Mouse (Mus musculus) urinary bladder, postnatal 25 days (tissue): ENCODE results near the gene Slc25a48.

Experiments
- DNase-seq: peaks from one replicate; pipeline ENCODE4 v3.0.0; 2022; ENCODE audit warnings: low spot score

The Slc25a48 gene

DNA sequence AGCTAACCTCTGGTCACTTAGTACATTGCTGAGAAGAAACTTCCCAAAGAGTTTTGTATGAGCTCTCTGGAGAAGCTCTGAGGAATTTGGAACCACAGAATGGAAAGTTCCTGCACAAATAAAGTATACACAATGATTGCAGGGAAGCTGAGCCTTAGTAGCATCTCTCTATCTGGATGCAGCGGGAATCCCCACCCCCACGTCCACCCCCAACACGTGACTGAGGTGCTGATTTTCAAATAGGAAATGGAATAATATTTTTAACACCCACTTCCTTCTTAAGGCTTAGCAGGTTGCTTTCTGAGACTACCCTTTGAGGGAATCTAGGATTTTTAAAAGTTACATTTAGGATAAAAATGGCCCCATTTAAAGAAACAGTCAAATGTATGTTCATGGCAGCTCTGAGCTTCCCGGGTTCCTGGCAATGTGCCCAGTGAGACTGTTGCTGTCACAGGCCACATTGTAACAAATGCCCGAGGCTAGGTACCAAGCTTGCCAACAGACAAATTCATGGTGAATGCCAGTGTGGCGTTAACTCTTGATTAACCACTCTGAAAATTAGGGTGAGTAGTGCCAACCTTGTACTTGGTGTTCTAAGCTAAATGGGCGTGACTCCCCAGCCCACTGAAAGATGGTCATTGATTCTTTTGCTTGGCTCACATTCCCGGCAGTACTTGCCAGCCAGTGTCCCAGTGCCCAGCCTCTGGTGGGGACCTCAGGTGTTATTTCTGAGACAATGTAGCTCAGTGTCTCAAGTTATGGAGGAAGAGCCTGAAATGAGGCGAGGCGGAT lies 11.3 kb downstream of the Slc25a48 start:
- no peak for DNase-seq

DNA sequence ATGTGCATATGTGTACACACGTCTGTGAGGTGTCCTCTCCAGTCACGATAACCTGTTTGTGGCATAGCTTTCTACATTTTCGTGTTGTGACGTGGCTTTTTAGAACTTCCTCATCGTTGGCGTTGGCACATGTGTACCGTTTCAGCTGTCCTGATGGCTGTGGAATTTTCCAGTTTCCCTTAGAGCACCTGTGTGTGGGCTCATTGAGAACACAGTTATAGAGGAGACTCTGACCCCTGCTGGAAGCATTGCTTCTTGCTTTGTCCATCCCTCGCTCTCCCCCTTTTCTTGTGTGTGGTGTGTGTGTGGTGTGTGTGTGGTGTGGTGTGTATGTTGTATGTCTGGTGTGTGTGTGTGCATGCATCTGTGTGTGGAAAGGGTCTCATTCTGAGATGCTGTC lies 11.9 kb downstream of the Slc25a48 start:
- DNase-seq, result no peak

- DNase-seq, result no peak
Observed at GRCm38 (mm10) chr13:56458001-56458400, 19.8 kb downstream of the Slc25a48 start.

DNA sequence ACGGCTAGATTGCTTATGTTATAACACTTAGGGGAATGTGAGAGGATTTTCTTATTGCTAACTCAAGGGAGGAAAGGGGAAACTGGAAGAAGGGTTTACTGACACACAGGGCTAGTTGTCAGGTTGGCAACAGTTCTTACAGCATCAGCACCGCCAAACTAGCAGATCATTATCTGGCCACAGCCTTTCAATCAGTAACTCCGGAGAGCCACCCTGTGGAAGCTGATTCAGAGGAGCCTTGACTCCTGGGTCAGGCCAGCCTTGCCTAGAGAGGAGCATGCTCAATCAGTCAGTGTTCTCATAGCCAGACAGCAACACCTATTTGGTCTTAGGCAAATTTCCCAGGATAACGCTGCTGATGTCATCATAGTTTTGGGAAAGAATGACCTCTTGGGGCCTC lies 23.3 kb downstream of the Slc25a48 start:
- DNase-seq, result no peak

DNA sequence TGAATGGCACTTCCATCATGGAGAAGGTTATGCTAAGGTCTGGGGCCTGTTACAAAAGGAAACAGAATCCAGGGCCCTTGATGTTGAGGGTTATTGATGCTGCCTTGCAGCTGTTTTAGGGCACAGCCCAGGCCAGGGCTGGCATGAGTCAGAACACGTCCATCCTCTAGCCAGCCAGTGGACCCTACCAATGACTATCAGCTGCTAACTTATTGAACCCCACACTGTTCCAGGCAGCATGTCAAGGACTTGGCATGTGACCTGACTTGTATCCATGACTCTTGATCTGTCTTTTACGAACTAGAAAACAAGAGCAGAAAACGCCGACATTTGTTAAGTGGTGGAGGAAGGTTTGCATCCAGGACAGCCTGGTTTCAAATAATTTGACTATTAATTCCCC lies 24.6 kb downstream of the Slc25a48 start:
- no peak for DNase-seq

GRCm38 (mm10) chr13:56463261-56463660 lies 25.1 kb downstream of the Slc25a48 start:
- DNase-seq, result no peak

DNA sequence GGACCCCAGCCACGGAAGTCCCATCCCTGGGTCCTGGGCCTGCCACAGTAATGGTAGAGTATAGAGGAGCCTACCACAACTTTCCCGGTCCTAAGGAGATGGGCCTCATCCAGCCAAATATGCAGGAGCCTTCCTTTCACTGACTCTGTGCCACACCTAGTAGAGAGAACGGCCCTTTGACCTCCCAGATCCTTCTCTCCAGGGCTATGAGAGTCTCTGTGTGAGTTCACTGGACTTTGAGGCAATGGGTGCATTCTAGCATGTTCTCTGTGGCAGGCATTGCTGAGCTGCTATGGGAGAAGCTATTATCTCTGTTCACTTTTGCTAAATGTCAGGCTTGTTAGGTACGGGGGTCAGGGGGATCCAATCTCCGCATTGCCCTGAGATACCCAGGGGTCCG lies 25.6 kb downstream of the Slc25a48 start:
- no peak for DNase-seq

DNA sequence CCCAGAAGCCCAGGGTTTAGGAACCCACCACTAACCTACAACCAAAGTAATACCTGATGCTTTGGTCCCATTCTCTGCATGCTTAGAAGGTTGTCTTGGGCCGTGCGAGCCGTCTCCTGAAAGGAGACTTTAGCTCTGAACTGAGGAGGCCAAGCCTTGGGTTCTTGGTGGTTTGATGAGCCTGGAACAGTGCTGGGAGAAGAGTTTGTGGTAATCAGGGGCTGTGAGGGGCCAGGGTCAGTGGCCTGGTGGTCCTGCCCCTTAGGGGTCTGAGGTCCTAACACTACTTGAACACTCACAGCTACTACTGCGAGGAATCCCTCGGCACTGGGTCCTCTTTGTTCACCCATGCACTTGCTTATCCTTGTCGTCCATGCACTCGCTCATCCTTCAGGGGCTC lies 29.6 kb downstream of the Slc25a48 start:
- DNase-seq, result no peak

GRCm38 (mm10) chr13:56468536-56468935 lies 30.4 kb downstream of the Slc25a48 start:
- DNase-seq, result no peak

GRCm38 (mm10) chr13:56471211-56471610 lies 33.1 kb downstream of the Slc25a48 start:
- no peak for DNase-seq

GRCm38 (mm10) chr13:56471951-56472350 lies 33.8 kb downstream of the Slc25a48 start:
- DNase-seq, result no peak

DNA sequence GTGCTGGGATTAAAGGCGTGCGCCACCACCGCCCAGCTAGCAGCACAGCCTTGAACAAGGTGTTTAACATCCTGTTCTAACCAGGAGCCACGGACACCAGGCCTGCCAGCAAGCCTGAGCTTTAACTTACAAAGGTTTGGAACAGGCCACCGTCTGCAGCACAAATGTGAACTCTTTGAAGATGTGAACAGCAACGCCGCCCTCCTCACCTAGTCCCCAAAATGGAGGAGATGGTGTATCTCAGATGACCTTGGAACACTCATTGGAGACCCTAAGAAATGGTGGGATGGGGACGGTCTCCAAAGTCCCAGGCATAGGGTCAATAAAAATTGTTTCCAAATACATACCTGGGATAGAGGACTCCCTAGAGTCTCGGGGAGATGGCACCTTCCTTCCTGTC lies 34.5 kb downstream of the Slc25a48 start:
- DNase-seq, result no peak

- no peak for DNase-seq
Observed at GRCm38 (mm10) chr13:56475363-56475762, 37.2 kb downstream of the Slc25a48 start.

GRCm38 (mm10) chr13:56476790-56477189 lies 38.6 kb downstream of the Slc25a48 start:
- no peak for DNase-seq

GRCm38 (mm10) chr13:56477271-56477670 lies 39.1 kb downstream of the Slc25a48 start:
- DNase-seq, result no peak

GRCm38 (mm10) chr13:56478027-56478426 lies 39.9 kb downstream of the Slc25a48 start:
- no peak for DNase-seq

GRCm38 (mm10) chr13:56482146-56482545 lies 44.0 kb downstream of the Slc25a48 start, which contains the start of gene Il9:
TSS of gene Il9 (minus strand) at chr13:56482246.
- no peak for DNase-seq

DNA sequence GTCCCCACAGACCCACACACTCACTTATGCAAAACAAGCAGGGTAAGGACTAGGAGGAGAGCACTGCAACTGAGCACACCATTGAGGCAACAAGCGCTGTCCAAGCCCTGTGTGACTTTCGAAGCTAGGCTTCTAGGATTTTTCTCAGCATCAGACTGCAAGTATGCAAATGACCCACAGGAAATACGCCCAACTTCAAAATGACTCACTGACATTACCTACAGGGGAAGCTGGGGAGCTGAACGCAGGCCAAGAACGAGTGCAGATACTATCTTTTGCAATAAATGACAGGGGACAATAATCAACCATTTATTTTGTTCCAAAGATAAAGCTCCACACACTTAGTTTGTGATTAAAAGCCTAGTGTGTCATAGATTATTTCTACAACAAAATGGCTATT lies 49.9 kb downstream of the Slc25a48 start:
- DNase-seq, result no peak

DNA sequence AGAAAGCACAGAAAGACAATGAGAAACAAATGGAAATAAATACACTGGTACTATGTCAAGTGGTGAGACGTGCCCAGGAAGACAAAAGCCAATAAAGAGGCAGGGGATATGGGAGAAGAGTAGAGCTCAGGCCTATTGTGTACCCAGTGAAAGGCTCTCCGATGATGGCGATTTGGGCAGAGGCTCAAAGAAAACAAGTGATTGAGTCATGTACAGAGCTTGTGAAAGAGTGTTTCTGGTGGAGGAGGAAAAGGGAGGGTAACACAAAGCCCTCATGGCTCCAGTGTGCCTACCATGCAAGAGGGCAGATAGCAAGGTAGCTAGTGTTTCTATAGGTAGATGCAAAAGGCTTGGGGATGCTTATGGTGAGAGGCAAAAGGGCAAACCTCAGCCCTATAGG lies 56.3 kb downstream of the Slc25a48 start:
- no peak for DNase-seq

- DNase-seq, result no peak
Observed at GRCm38 (mm10) chr13:56500132-56500531, 62.0 kb downstream of the Slc25a48 start.

GRCm38 (mm10) chr13:56500636-56501035 lies 62.5 kb downstream of the Slc25a48 start:
- DNase-seq, result no peak

- DNase-seq, result no peak
Observed at GRCm38 (mm10) chr13:56501866-56502420, 63.8 kb downstream of the Slc25a48 start.

DNA sequence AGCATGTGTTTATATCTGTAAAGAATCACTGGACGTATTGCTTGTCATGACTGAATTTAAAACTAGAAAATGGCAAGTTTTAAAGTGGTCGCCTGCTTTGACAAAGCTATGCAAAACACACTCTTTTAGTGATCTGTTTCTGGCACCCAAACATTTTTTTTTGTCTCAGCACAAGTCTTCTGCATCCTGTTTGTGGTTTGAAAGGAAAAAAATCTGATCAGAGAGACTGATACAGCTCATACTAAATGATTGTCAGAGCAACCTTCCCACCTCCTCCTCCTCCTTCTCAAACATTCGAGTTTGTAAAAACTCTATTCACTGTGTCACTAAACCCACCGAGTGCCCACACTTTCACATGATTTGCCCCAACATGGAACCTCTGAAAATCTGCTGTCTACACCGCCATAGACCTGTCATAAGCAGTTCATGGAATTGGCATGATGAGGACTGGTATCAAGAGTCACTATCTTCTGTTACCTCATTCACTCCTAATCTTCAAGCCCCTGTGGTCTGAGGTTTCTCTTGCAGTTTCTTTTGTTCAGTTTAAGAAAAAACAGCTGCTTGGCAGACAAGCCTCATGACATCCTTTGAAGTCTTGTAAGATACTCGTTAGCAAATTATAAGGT lies 68.8 kb downstream of the Slc25a48 start:
- DNase-seq, result no peak
